Mouse (Mus musculus) small intestine, adult 2 months (tissue): ENCODE measurements around the gene Krt35.

Source experiments
- CTCF ChIP-seq: fragments of 200-500 bp; IDR thresholded peaks from 2 replicates; pipeline ENCODE4 v1.5.1; 2012; ENCODE audit warnings: low read depth, mild to moderate bottlenecking, control low read depth, inconsistent platforms, low read length, moderate library complexity, mixed read lengths; ENCODE audit not compliant: insufficient replicate concordance, insufficient read length; ENCODE audit errors: extremely low read depth
- POLR2A ChIP-seq: fragments of 200-500 bp; IDR thresholded peaks from 2 replicates; pipeline ENCODE4 v1.6.1; 2012; ENCODE audit warnings: low read depth, mild to moderate bottlenecking, control low read depth, inconsistent platforms, low read length, moderate library complexity

DNA sequence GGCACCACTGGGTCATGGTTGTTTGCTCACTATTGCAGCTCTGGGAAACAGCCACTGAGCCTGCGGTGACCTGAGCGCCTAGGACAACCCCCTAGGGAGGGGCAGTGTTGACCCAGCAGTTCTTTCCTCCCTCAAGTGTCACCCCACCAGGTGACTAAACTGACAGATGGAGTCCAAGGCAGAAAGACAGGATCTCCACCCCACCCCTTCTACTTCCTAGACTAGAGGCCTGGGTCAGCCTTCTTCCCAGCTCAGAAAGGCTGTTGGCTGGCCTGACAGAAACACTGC lies 17.6 kb upstream of the Krt35 start:
- TF ChIP-seq CTCF (no peak), POLR2A (no peak)
